Mouse (Mus musculus) ovary, adult 18-20 months (tissue): Measurements from ENCODE around the gene Stox2.

ENCODE experiments used
- DNase-seq: peaks from one replicate; pipeline ENCODE4 v3.0.0; 2022; ENCODE audit warnings: low spot score, mixed read lengths

The Stox2 gene

DNA sequence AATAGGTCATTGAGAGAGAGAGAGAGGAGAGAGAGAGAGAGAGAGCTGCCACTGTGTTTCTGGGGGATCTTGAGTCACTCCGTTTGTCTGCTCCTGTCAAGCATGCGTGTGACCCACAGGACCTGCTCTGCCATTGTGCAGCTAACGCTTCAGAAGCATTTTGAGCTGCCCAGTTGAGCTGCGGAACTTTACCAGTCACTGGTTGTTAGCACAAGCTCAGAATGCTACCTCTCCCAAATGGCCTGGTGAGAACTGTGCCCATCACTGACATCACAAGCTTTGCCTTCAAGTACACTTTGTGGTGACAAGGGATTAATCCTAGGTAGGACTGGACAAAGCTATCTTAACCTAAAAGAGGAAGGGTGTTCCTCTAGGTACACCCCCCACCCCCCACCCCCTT lies 263.9 kb downstream of the Stox2 start:
- DNase-seq: no peak

DNA sequence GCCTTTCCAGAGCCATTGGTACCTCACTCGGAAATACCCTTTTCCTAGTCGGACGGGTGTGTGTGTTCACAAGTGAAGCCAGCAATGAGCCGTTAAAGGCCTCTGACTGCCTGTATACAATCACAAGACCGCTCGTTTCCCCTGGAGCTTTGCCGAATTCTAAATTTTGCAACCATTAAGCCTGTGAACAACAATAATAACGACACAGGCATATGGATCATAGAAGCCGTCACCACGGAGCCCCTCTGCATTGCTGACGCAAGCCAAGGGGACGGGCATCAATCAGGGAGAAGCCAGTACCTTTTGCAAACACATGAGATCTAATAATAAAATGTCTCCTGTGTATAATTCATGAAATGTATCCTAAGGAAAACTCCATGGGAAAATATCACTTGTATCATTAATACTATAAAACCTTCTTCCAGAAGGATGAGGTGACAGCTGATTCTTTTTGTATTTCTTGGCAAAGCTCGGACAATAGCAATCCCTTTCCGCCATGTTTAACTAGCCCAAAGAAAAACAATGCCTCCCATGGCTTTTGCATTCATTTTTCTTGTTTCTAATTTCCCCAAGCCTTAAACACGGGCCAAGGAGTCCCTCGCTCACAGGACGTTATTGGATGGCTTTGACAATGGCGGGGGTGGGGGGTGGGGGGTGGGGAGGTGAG lies 265.0 kb downstream of the Stox2 start:
- DNase-seq: no peak

DNA sequence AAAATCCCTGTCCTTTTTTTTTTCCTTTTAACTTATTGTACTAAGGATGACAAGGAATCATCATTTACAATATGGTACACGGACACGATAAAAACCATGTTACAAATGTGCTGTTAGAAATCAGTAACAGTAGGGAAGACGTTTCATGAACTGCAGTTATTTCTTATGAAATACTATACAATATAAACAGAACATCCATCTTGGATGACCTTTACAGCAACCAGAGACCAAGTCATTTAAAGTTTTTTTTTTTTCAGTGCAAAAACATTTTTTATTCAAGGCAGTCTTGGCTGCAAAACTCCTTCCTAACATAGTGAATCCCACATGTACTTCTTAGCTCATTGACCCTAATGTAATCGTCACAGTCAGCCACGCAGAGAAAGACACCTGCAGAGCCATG lies 266.0 kb downstream of the Stox2 start:
- no peak for DNase-seq

DNA sequence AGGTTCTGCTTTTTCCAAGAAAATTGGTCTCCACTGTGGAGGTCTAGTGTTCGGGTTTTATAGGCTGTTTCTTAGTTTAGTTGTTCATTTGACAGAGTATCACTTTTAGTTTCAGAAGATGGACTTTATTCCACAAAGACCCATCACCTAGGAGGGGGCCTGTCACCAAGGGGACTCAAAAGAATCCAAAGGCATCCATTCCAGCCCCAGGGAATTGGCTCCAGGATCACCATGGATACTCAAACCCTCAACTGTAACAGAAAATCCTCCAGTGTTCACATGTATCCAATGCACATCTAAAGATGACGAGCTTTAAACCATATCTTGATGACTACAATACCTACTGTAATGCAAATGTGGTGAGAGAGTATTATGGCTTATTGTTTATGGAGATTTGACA lies 267.4 kb downstream of the Stox2 start:
- no peak for DNase-seq

- no peak for DNase-seq
These were observed 272.3 kb downstream of the Stox2 start for GRCm38 (mm10) chr8:47173823-47174222.

- DNase-seq: no peak
These were observed 273.3 kb downstream of the Stox2 start for GRCm38 (mm10) chr8:47172848-47173247.

DNA sequence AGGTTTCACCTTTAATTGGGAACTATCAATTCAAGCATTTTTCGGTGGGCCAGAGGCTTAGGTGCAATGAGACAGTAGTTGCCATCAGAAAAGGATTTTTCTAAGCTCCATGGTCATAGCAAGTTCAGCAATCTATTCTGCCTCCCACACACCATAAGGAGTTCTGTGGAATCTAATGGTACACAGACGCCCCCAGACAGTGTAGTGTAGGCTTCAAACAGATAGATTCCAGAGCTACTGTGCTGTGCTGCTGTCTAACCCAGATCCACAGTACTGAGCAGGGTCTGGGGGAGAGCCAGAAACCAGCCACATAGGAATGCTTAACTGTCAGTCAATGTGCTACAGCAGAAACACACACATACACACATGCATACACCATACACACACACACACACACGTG lies 285.5 kb downstream of the Stox2 start:
- no peak for DNase-seq

DNA sequence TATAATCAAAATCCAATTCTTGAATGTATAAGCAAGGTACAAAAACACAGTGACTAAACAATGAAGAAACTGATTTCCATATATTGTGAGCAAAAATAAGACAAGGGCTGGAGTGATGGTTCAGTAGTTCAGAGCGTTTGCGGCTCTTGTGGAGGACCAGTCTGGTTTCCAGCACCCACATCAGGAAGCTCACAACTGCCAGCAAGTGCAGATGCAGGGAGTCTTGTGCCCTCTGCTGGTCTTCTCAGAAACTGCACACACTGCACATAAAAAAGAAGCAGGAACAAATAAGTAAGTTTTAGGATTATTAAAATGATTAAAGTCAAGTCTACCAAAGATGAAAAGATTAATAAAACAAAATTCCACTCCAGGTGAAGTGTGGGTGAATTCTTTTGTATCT lies 291.6 kb downstream of the Stox2 start:
- no peak for DNase-seq

- DNase-seq: no peak
These were observed 300.9 kb downstream of the Stox2 start for GRCm38 (mm10) chr8:47145258-47145657.

GRCm38 (mm10) chr8:47136047-47136446 lies 310.1 kb downstream of the Stox2 start:
- no peak for DNase-seq

DNA sequence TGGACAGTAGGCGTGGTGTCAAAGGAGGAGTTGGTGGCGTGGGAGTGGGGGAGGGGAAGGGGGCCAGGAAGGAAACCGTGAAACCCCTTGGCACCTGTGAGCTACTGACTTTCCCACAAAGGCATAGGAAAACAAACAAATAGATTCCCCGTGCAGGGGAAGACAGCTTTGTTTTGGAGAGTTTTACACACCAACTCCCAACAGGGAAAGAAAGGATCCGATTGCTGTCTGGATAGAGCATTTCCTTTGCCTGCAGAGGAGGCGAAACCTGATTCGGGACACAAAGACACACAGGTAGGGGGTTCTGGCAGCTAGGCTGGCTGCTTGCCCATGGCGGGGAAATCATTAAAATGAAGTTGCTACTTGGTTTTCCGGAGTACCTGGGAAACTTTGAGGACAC lies 310.6 kb downstream of the Stox2 start:
- DNase-seq: no peak

GRCm38 (mm10) chr8:47134736-47135135 lies 311.4 kb downstream of the Stox2 start:
- no peak for DNase-seq

DNA sequence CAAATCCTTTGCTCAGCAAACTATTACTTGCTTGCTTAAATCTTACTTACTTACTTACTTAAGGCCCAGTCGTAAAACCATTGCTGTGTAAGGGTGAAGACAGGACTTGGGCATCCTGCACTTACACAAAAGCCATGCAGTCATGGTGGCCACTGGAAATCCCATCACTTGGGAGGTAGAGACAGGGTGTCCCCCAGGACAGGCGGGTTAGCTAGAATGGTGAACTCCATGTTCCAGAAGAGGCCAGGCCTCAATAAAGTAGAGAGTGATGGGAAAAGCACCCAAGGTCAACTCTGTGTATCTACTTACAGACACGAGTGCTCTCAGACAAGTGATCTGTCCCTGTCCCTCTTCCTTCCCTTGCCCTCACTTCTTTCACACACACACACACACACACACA lies 312.8 kb downstream of the Stox2 start:
- DNase-seq: no peak
